Mouse (Mus musculus) ES-E14 (cell line): ENCODE results near the gene Pramef25. TPM values are rescaled to one million over a fixed set of nuclear protein-coding genes. Genes with fewer than 3 reads are reported as not detected.
"Not testable (repeated sequence)": the region's sequence is repeated elsewhere in the genome, so short reads cannot be mapped to it uniquely, and the experiment has no call there.

ENCODE experiments used
- DNase-seq: peaks from one replicate; pipeline ENCODE4 v3.0.0-alpha.2; 2013; ENCODE audit warnings: low read depth, low spot score
- H3K27ac ChIP-seq: 2 replicates; pipeline ENCODE4 v1.5.1; 2012; ENCODE audit warnings: low read depth, mild to moderate bottlenecking, low read length, moderate library complexity, mixed read lengths; ENCODE audit not compliant: poor library complexity, insufficient read depth, severe bottlenecking
- H3K36me3 ChIP-seq: 2 replicates; pipeline ENCODE4 v1.6.1; 2012; ENCODE audit warnings: mild to moderate bottlenecking, low read length, moderate library complexity, mixed read lengths; ENCODE audit not compliant: control insufficient read depth, poor library complexity, insufficient read depth, severe bottlenecking
- H3K4me1 ChIP-seq, 2 experiments: fragments of 150-350 bp in 1 of 2; sonication (generic) in 1 of 2; 2 replicates each; pipeline ENCODE4 v1.6.1; 2012; ENCODE audit warnings: low read length in 2 of 2, mild to moderate bottlenecking in 1 of 2, mixed read lengths in 1 of 2; ENCODE audit not compliant: control insufficient read depth in 2 of 2, insufficient read depth in 2 of 2, poor library complexity in 1 of 2
- H3K4me3 ChIP-seq, 2 experiments: fragments of 150-350 bp in 1 of 2; sonication (generic) in 1 of 2; 2 replicates each; pipeline ENCODE4 v1.5.1; 2012; ENCODE audit warnings: low read length in 2 of 2, low read depth in 1 of 2, mild to moderate bottlenecking in 1 of 2, mixed read lengths in 1 of 2; ENCODE audit not compliant: insufficient read depth in 1 of 2, poor library complexity in 1 of 2, severe bottlenecking in 1 of 2
- H3K9ac ChIP-seq: 2 replicates; pipeline ENCODE4 v1.6.1; 2012; ENCODE audit warnings: low read depth, mild to moderate bottlenecking, low read length, mixed read lengths; ENCODE audit not compliant: poor library complexity, insufficient read depth, severe bottlenecking
- H3K9me3 ChIP-seq: fragments of 150-350 bp; sonication (generic); 2 replicates; pipeline ENCODE4 v1.6.1; 2012; ENCODE audit warnings: low read depth, mild to moderate bottlenecking, low read length; ENCODE audit not compliant: control insufficient read depth, insufficient read depth
- in situ Hi-C, 2 experiments: fragments of 600-800 bp; cut with MboI; formaldehyde crosslinking; loops; one replicate each; pipeline ENCODE4 v1.15.1; 2025; ENCODE audit warnings: low sequenced_read_pairs in 2 of 2, inconsistent platforms in 1 of 2; ENCODE audit not compliant: unreplicated experiment in 2 of 2
- total RNA-seq: library from RNA; depleted of rRNA; stranded (reverse); fragments of 300-350 nt; gene quantifications from 2 replicates; pipeline ENCODE4 v1.2.3, GENCODE M21; 2012; rRNA removed

The Pramef25 gene
- total RNA-seq, 1 experiment: 5.7 TPM

DNA sequence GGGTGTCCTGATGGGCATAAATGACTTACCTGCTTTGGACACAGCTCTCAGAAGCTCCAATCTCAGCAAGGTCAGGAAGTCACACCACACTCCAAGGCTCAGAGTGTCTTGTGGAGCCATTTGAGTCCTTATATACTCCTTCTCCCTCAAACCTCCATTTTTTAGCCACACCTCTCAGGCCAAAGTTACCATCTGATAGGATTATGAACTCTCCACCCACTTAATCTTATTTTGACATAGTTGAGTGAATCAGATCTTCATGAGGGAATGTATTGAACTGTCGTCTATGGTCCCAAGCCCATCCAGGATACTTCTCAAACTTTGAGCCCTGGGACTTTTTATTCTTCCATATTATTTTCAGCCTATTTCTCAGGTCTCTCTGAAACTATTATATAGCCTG is 50.5 kb downstream of the Pramef25 start, which contains the start of gene Pramef6:
TSS of gene Pramef6 (minus strand) at position 101 of the 400 bp plus-strand sequence.
- H3K4me1 ChIP-seq, H3K9me3 ChIP-seq, H3K4me3 ChIP-seq, DNase-seq, in situ Hi-C loops, H3K36me3 ChIP-seq, H3K9ac ChIP-seq, H3K27ac ChIP-seq: not testable (repeated sequence)

Other genes starting within 250 kb of the Pramef25 start
- gene Gm13089, start 248.3 kb downstream of the Pramef25 start, total RNA-seq: not detected in 2 replicates
- 0.90 and 1.2 TPM in 2 replicates for gene Gm13078, start 231.6 kb downstream of the Pramef25 start, total RNA-seq
- gene Gm13023, start 161.7 kb downstream of the Pramef25 start, total RNA-seq: not detected in 2 replicates
- not detected in 2 replicates for gene Gm13084, start 134.9 kb downstream of the Pramef25 start, total RNA-seq
- not detected in 2 replicates for gene Gm13103, start 104.5 kb downstream of the Pramef25 start, total RNA-seq
- 0.69 and 1.1 TPM in 2 replicates for gene Pramef6, start 50.6 kb downstream of the Pramef25 start, total RNA-seq
- gene Gm13101, start 15.9 kb upstream of the Pramef25 start, total RNA-seq: 0.26 and 0.27 TPM in 2 replicates
- gene Pramef17, start 43.4 kb upstream of the Pramef25 start, total RNA-seq: 0.26 and 1.1 TPM in 2 replicates
- not detected in 2 replicates for gene Pramel4, start 108.1 kb upstream of the Pramef25 start, total RNA-seq
- not detected in 2 replicates for gene Gm13102, start 155.5 kb upstream of the Pramef25 start, total RNA-seq
- gene Oog3, start 211.6 kb upstream of the Pramef25 start, total RNA-seq: not detected in 2 replicates
- gene Oog2, start 239.7 kb upstream of the Pramef25 start, total RNA-seq: not detected in 2 replicates